Mouse (Mus musculus): ENCODE data around the gene Kcnc3.
A peak's percentile ranks its signal among the peaks of the same experiment; 100 is the strongest.

GRCm38 (mm10) chr7:44560435-44561400, 29.7 kb upstream of the Kcnc3 start:
- TF ChIP-seq ZNF384 (IDR thresholded peaks at IDR 0.05; ENCODE audit: low read depth, low read length) (0 out of 2 replicates have a peak, but pooled peaks have one; percentile 32), ZC3H11A (IDR thresholded peaks at IDR 0.05; ENCODE audit: borderline replicate concordance, low read depth, low read length) (peak; percentile 73; the same call in 1 of the 2 replicates), CHD2 (IDR thresholded peaks at IDR 0.05; ENCODE audit: low read depth, low read length) (no peak)

Measured in ES-E14 (cell line).